In genomic region chr3:40846957-40847017, GRCm38 (mm10) we compare ENCODE assay signal across 7 mouse cellular contexts. TPM values are rescaled to one million over a fixed set of nuclear protein-coding genes. Genes with fewer than 3 reads are reported as not detected.
A peak's percentile ranks its signal among the peaks of the same experiment; 100 is the strongest.
DNase-seq lines count a peak whose midpoint lies in the region; ATAC-seq and TF ChIP-seq lines count a peak whose summit lies in the region.
"Not testable (repeated sequence)": the region's sequence is repeated elsewhere in the genome, so short reads cannot be mapped to it uniquely, and the experiment has no call there.

Abhd18 (plus strand) TSS chr3:40846970.

- not testable (repeated sequence) for ATAC-seq in heart, embryonic 16.5 days (replicated peaks; ENCODE audit: extremely low read depth, insufficient read depth, low FRiP score); intestine, embryonic 15.5 days; neural tube, embryonic 13.5 days (ENCODE audit: low read depth)

- not testable (repeated sequence) for TF ChIP-seq CTCF in cortical plate, adult 2 months (IDR thresholded peaks at IDR 0.05; ENCODE audit: extremely low read depth, insufficient read depth, low read length); lung, adult 2 months (IDR thresholded peaks at IDR 0.05; ENCODE audit: insufficient read depth, low read length)

- WGBS in heart, embryonic 16.5 days = 0% methylated on average over 2 of the region's 4 CpGs
- 0% methylated on average over 3 of the region's 4 CpGs for WGBS in intestine, embryonic 15.5 days
- WGBS in lung, adult 2 months = 0% methylated on average over 3 of the region's 4 CpGs
- 7% methylated on average over 3 of the region's 4 CpGs for WGBS in neural tube, embryonic 13.5 days

- not testable (repeated sequence) for DNase-seq in frontal cortex, adult 2 months (ENCODE audit: extremely low spot score in 1 of 2, low spot score in 1 of 2); left cerebral cortex, postnatal 14 days (ENCODE audit: low spot score in 2 of 2); lung, adult 2 months

- not testable (repeated sequence) for H3K4me1 ChIP-seq in cortical plate, adult 2 months (ENCODE audit: control insufficient read depth, insufficient read depth, low read length); heart, embryonic 16.5 days (ENCODE audit: control insufficient read depth, insufficient read depth, low read length); intestine, embryonic 15.5 days (replicated peaks); lung, adult 2 months (ENCODE audit: control insufficient read depth, insufficient read depth, low read length); neural tube, embryonic 13.5 days (replicated peaks)

- TF ChIP-seq POLR2A in cortical plate, adult 2 months (IDR thresholded peaks at IDR 0.05; ENCODE audit: extremely low read depth, insufficient read depth, low read length); lung, adult 2 months (IDR thresholded peaks at IDR 0.05; ENCODE audit: borderline replicate concordance, extremely low read depth, low read depth, low read length): not testable (repeated sequence)

- H3K4me2 ChIP-seq in heart, embryonic 16.5 days (ENCODE audit: low read depth, low read length) = peak within 1 kb of the TSS; percentile 78
- peak within 1 kb of the TSS; percentile 79 for H3K4me2 ChIP-seq in intestine, embryonic 15.5 days (replicated peaks)
- H3K4me2 ChIP-seq in neural tube, embryonic 13.5 days = peak within 1 kb of the TSS; percentile 64

- H3K27me3 ChIP-seq in heart, embryonic 16.5 days (ENCODE audit: control insufficient read depth, insufficient read depth, low read length); intestine, embryonic 15.5 days (replicated peaks); neural tube, embryonic 13.5 days: not testable (repeated sequence)

- H3K36me3 ChIP-seq in heart, embryonic 16.5 days (ENCODE audit: control insufficient read depth, insufficient read depth); intestine, embryonic 15.5 days; neural tube, embryonic 13.5 days: not testable (repeated sequence)

- peak within 1 kb of the TSS; percentile 75 for H3K9ac ChIP-seq in heart, embryonic 16.5 days (ENCODE audit: low read length)
- peak within 1 kb of the TSS; percentile 45 for H3K9ac ChIP-seq in intestine, embryonic 15.5 days
- peak within 1 kb of the TSS; percentile 75 for H3K9ac ChIP-seq in neural tube, embryonic 13.5 days

- H3K4me3 ChIP-seq in cortical plate, adult 2 months (ENCODE audit: insufficient read depth, low read length) = peak within 1 kb of the TSS; percentile 68
- peak within 1 kb of the TSS; percentile 64 for H3K4me3 ChIP-seq in heart, embryonic 16.5 days (ENCODE audit: low read length)
- H3K4me3 ChIP-seq in intestine, embryonic 15.5 days (replicated peaks) = peak within 1 kb of the TSS; percentile 51
- H3K4me3 ChIP-seq in lung, adult 2 months (replicated peaks; ENCODE audit: extremely low read depth, low read depth, low read length) = peak within 1 kb of the TSS; percentile 62
- peak within 1 kb of the TSS; percentile 53 for H3K4me3 ChIP-seq in neural tube, embryonic 13.5 days

- H3K27ac ChIP-seq in cortical plate, adult 2 months (ENCODE audit: insufficient read depth, low read length) = peak within 1 kb of the TSS; percentile 43
- H3K27ac ChIP-seq in heart, embryonic 16.5 days (ENCODE audit: low read length) = peak within 1 kb of the TSS; percentile 79
- H3K27ac ChIP-seq in intestine, embryonic 15.5 days = peak within 1 kb of the TSS; percentile 68
- H3K27ac ChIP-seq in neural tube, embryonic 13.5 days (replicated peaks) = peak within 1 kb of the TSS; percentile 82

- H3K9me3 ChIP-seq in heart, embryonic 16.5 days (replicated peaks; ENCODE audit: control insufficient read depth, low read length); intestine, embryonic 15.5 days; neural tube, embryonic 13.5 days: not testable (repeated sequence)

- intact Hi-C loops in left cerebral cortex, postnatal 14 days (cut with DNase I) = loop anchor here (10.0 kb wide), 1 partner anchor 48 kb away; no protein-coding TSS in a partner anchor

RNA-seq across cellular contexts. Expression of gene Abhd18, which starts in this region (rescaled TPM):
- polyA plus RNA-seq in cortical plate, adult 2 months (2012; rRNA removed) = 19.4 and 20.2 TPM in 2 replicates
- polyA plus RNA-seq in frontal cortex, adult 2 months (2012; rRNA removed) = 21.0 and 21.7 TPM in 2 replicates
- polyA plus RNA-seq in heart, embryonic 16.5 days (2015; fragmentation: Nextera tagmentation; extraction: Ambion mirVana) = 16.6 and 20.1 TPM in 2 replicates
- polyA plus RNA-seq in intestine, embryonic 15.5 days (2015; fragmentation: Nextera tagmentation; extraction: Ambion mirVana) = 8.1 and 8.9 TPM in 2 replicates
- 10 to 100 TPM; 11.3 to 14.8 TPM for total RNA-seq in left cerebral cortex, postnatal 14 days (2021)
- polyA plus RNA-seq in lung, adult 2 months (2012; rRNA removed) = 2.5 and 3.0 TPM in 2 replicates
- polyA plus RNA-seq in neural tube, embryonic 13.5 days (2015; fragmentation: Nextera tagmentation; extraction: Ambion mirVana) = 10.5 and 12.7 TPM in 2 replicates
